Mouse (Mus musculus) heart, postnatal 14 days (tissue): ENCODE results near the gene Nkain1. TPM values are rescaled to one million over a fixed set of nuclear protein-coding genes. Genes with fewer than 3 reads are reported as not detected.

Experiments
- DNase-seq, 2 experiments: peaks; one replicate each; pipeline ENCODE4 v3.0.0; 2021 to 2022
- intact Hi-C: fragments of 180-260 bp; cut with DNase I; formaldehyde crosslinking; loops from one replicate; pipeline ENCODE4 v1.15.1; 2025
- long read RNA-seq, 2 experiments: library from polyadenylated mRNA; stranded (forward); transcript quantifications; one replicate each; pipeline ENCODE4 v2.0.0; 2021
- total RNA-seq, 2 experiments: library from RNA; stranded (reverse); gene quantifications; 2 replicates each; pipeline ENCODE4 v1.2.3; 2021

The Nkain1 gene
- 1 to 10 TPM; 3.7 to 5.8 TPM for total RNA-seq
- long read RNA-seq, experiment 1, partial matches to known transcripts = 0 of 2 reads
- long read RNA-seq, experiment 1, other reads (novel, unspliced or antisense) = 1 of 2 reads
- long read RNA-seq, experiment 2, partial matches to known transcripts = 0 of 2 reads
- long read RNA-seq, experiment 2, other reads (novel, unspliced or antisense) = 0 of 2 reads

GRCm38 (mm10) chr4:130574048-130574413, at the start of gene Nkain1:
Gene Nkain1, minus strand, starts transcription at chr4:130574173.
- peak; percentile 44 to 55 for DNase-seq
- intact Hi-C loops = no loop called here

- DNase-seq = no peak
- intact Hi-C loops = no loop called here
These were observed 4.8 kb upstream of the Nkain1 start for GRCm38 (mm10) chr4:130578734-130579274.

GRCm38 (mm10) chr4:130577081-130577480, 3.1 kb upstream of the Nkain1 start:
- intact Hi-C loops = no loop called here
- no peak for DNase-seq

GRCm38 (mm10) chr4:130576247-130576931, 2.4 kb upstream of the Nkain1 start:
- intact Hi-C loops = no loop called here
- no peak for DNase-seq

GRCm38 (mm10) chr4:130575533-130575932, 1.6 kb upstream of the Nkain1 start:
- intact Hi-C loops = no loop called here
- DNase-seq = no peak

GRCm38 (mm10) chr4:130574861-130575460, 988 bp upstream of the Nkain1 start:
- intact Hi-C loops = no loop called here
- DNase-seq = no peak

GRCm38 (mm10) chr4:130573351-130574047, 474 bp downstream of the Nkain1 start:
- intact Hi-C loops = no loop called here
- peak in 1 of 2 experiments; percentile 29 for DNase-seq

GRCm38 (mm10) chr4:130573012-130573350, 992 bp downstream of the Nkain1 start:
- intact Hi-C loops = no loop called here
- no peak for DNase-seq

- no peak for DNase-seq
- intact Hi-C loops = no loop called here
These were observed 1.4 kb downstream of the Nkain1 start for GRCm38 (mm10) chr4:130572545-130572944.

GRCm38 (mm10) chr4:130570941-130571720, 2.8 kb downstream of the Nkain1 start:
- intact Hi-C loops = no loop called here

GRCm38 (mm10) chr4:130568043-130568978, 5.7 kb downstream of the Nkain1 start:
- intact Hi-C loops = no loop called here
- peak in 1 of 2 experiments; percentile 12 for DNase-seq

More at GRCm38 (mm10) chr4:130570941-130571720, 2.8 kb downstream of the Nkain1 start:
- no peak for DNase-seq

GRCm38 (mm10) chr4:130563820-130564219, 10.2 kb downstream of the Nkain1 start:
- intact Hi-C loops = no loop called here
- DNase-seq = no peak

- no peak for DNase-seq
These were observed 10.7 kb downstream of the Nkain1 start for GRCm38 (mm10) chr4:130563260-130563756.

GRCm38 (mm10) chr4:130560576-130561310, 13.2 kb downstream of the Nkain1 start:
- no peak for DNase-seq
- intact Hi-C loops = no loop called here

More at GRCm38 (mm10) chr4:130563260-130563756, 10.7 kb downstream of the Nkain1 start:
- intact Hi-C loops = no loop called here

- intact Hi-C loops = no loop called here
- DNase-seq = no peak
These were observed 14.8 kb downstream of the Nkain1 start for GRCm38 (mm10) chr4:130559220-130559619.

- intact Hi-C loops = no loop called here
- DNase-seq = peak; percentile 51 to 66
These were observed 16.1 kb downstream of the Nkain1 start for GRCm38 (mm10) chr4:130557852-130558251.

GRCm38 (mm10) chr4:130556992-130557391, 17.0 kb downstream of the Nkain1 start:
- intact Hi-C loops = no loop called here
- no peak for DNase-seq

GRCm38 (mm10) chr4:130556224-130556623, 17.7 kb downstream of the Nkain1 start:
- intact Hi-C loops = no loop called here
- DNase-seq = no peak
